Mouse (Mus musculus) neural tube, embryonic 11.5 days (tissue): ENCODE data around the gene Lce1c. TPM values are rescaled to one million over a fixed set of nuclear protein-coding genes. Genes with fewer than 3 reads are reported as not detected.

Experiments used
- ATAC-seq: fragments of 200-750 bp; cut with Nextera tagmentation; 2 replicates; pipeline ENCODE4 v1.8.0; 2017; ENCODE audit warnings: moderate number of reproducible peaks, mild to moderate bottlenecking, moderate TSS enrichment, moderate library complexity; ENCODE audit not compliant: insufficient read depth, low FRiP score, low TSS enrichment
- DNase-seq: peaks from one replicate; pipeline ENCODE4 v3.0.0-alpha.2; 2015; ENCODE audit warnings: low spot score
- H3K27ac ChIP-seq: fragments of 300-500 bp; sonication (generic); 2 replicates; pipeline ENCODE4 v1.5.1; 2014; ENCODE audit warnings: low read depth, mild to moderate bottlenecking, low read length
- H3K27me3 ChIP-seq: fragments of 300-500 bp; sonication (generic); 2 replicates; pipeline ENCODE4 v1.6.1; 2014; ENCODE audit warnings: mild to moderate bottlenecking, low read length, mixed read lengths; ENCODE audit not compliant: control insufficient read depth, insufficient read depth
- H3K36me3 ChIP-seq: fragments of 300-500 bp; sonication (generic); 2 replicates; pipeline ENCODE4 v1.6.1; 2014; ENCODE audit warnings: mild to moderate bottlenecking, low read length, moderate library complexity, mixed read lengths; ENCODE audit not compliant: control insufficient read depth, insufficient read depth
- H3K4me1 ChIP-seq: fragments of 300-500 bp; sonication (generic); 2 replicates; pipeline ENCODE4 v1.6.1; 2014; ENCODE audit warnings: low read length, mixed read lengths; ENCODE audit not compliant: control insufficient read depth, insufficient read depth
- H3K4me2 ChIP-seq: fragments of 300-500 bp; sonication (generic); 2 replicates; pipeline ENCODE4 v1.6.1; 2014; ENCODE audit warnings: low read depth, mild to moderate bottlenecking, moderate library complexity
- H3K4me3 ChIP-seq: fragments of 300-500 bp; sonication (generic); 2 replicates; pipeline ENCODE4 v1.5.1; 2014; ENCODE audit warnings: low read depth, low read length
- H3K9ac ChIP-seq: fragments of 300-500 bp; sonication (generic); 2 replicates; pipeline ENCODE4 v1.6.1; 2014; ENCODE audit warnings: mild to moderate bottlenecking, low read length
- H3K9me3 ChIP-seq: fragments of 300-500 bp; sonication (generic); 2 replicates; pipeline ENCODE4 v1.6.1; 2016; ENCODE audit warnings: low read length; ENCODE audit not compliant: control insufficient read depth
- WGBS: fragments of 180-500 bp; shearing (Covaris S2); extraction: QIAGEN DNeasy Blood & Tissue Kit; methylation state at CpG from one replicate; pipeline ENCODE4 v1.1.7; 2014; 5-methylcytosine and 5-hydroxymethylcytosine counted together
- polyA plus RNA-seq: library from polyadenylated mRNA; unstranded; fragments of >200 nt; fragmentation: Nextera tagmentation; extraction: Ambion mirVana; gene quantifications from 2 replicates; pipeline ENCODE4 v1.2.1, GENCODE M21; 2014

Gene Lce1c
- polyA plus RNA-seq, 1 experiment from 2014 or later: not detected

DNA sequence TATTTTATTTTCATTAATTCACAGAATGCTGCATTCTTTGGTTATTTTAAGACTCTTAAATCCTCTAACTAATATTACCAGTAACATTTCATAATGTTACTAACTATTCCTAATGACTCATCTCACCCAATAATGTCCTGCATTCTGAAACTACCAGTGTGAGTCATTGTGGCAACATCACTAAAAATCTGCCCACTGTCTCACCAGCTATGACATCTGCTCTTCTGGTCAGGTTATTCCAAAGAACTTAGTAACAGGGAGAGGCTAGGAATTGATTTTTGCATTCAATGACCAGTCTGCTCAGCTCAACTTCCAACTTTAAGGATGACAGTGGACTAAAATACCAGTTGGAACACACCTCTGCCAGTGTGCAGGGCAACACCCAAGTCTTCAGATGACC lies 12.6 kb downstream of the Lce1c start:
- Histone ChIP-seq H3K4me1 (no peaks in the 10 kb centered on the region), H3K27ac (no peak overlapping the region), H3K9me3 (no peaks in the 10 kb centered on the region), H3K4me3 (no peak overlapping the region), H3K4me2 (no peak overlapping the region), H3K36me3 (no peaks in the 10 kb centered on the region), H3K27me3 (no peaks in the 10 kb centered on the region), H3K9ac (no peak overlapping the region)
- ATAC-seq (no peak), DNase-seq (no peak)

DNA sequence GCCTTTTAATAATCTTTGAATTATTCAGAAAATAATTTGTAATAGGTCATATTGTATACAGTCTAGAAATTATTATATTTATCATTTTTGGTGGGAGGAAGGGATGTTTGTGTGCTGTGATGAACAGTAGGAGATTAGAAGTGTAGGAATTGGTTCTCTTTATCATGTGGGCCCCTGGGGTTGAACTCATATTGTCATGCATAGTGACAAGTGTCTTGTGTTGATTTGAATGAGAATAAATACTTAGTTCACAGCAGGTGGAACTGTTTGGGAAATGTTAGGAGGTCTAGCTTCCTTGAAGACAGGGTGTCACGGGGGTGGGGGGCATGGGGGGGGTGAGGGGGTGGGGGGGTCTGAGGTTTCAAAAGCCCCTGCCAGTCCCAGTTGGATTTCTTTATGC lies 15.6 kb downstream of the Lce1c start:
- Histone ChIP-seq H3K4me2 (no peak overlapping the region), H3K27me3 (no peaks in the 10 kb centered on the region), H3K36me3 (no peaks in the 10 kb centered on the region), H3K4me3 (no peak overlapping the region), H3K9me3 (no peaks in the 10 kb centered on the region), H3K4me1 (no peaks in the 10 kb centered on the region), H3K9ac (no peak overlapping the region), H3K27ac (no peak overlapping the region)
- WGBS: 20% methylated on average over 1 of the region's 1 CpGs
- no peak for DNase-seq
- ATAC-seq: no peak

DNA sequence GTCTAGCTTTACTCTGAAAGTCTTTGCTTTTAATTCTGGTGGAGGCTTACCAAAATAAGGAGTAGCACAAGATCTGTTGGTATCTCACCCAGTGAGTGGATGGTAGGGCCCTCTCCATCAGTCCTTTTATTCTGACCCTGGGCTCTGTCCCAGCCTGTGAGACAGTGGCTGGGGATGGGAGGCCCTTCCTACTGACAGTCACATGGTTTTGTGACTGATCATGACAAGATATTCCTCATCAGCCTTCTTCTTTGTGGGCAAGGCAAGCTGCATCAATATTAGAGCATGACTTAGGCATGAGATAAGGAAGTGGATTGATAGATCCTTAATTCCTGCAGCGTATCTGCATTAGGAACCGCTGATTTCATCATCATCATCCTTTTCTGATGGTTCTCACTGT lies 29.9 kb downstream of the Lce1c start, which contains the start of gene Lce1e:
Lce1e (minus strand) TSS at position 101 of the 400 bp plus-strand sequence.
- WGBS: 80% methylated on average over 2 of the region's 2 CpGs

DNA sequence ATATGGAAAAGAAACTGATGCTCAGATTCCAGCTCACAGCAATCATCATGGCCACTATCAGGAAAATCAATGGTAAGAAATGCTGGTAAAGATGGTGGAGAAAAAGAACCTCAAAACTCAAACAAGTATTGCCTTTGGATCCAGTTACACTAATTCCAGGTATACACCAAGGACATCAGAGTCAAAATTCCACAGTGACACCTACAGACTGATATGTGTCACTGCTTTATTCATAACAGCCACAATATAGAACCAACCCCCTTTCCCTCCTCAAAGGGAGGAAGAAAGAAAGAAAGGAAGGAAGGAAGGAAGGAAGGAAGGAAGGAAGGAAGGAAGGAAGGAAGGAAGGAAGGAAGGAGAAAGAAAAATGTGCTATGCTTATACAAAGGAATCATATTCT lies 36.1 kb downstream of the Lce1c start:
- no peaks in the 10 kb centered on the region for H3K4me1 ChIP-seq
- no peak overlapping the region for H3K4me2 ChIP-seq
- H3K4me3 ChIP-seq: no peak overlapping the region
- no peak for ATAC-seq
- H3K27me3 ChIP-seq: no peaks in the 10 kb centered on the region
- no peak overlapping the region for H3K9ac ChIP-seq
- no peaks in the 10 kb centered on the region for H3K9me3 ChIP-seq
- no peak for DNase-seq
- no peak overlapping the region for H3K27ac ChIP-seq
- H3K36me3 ChIP-seq: no peaks in the 10 kb centered on the region

More for the DNA sequence above, 29.9 kb downstream of the Lce1c start, which contains the start of gene Lce1e:
- H3K27ac ChIP-seq: no peak within 1 kb of the TSS
- H3K36me3 ChIP-seq: no peaks in the 10 kb centered on the region
- ATAC-seq: no peak
- no peak for DNase-seq
- no peak within 1 kb of the TSS for H3K4me2 ChIP-seq
- no peak within 1 kb of the TSS for H3K4me3 ChIP-seq
- no peaks in the 10 kb centered on the region for H3K4me1 ChIP-seq
- H3K9ac ChIP-seq: no peak within 1 kb of the TSS
- H3K9me3 ChIP-seq: no peaks in the 10 kb centered on the region
- no peaks in the 10 kb centered on the region for H3K27me3 ChIP-seq

DNA sequence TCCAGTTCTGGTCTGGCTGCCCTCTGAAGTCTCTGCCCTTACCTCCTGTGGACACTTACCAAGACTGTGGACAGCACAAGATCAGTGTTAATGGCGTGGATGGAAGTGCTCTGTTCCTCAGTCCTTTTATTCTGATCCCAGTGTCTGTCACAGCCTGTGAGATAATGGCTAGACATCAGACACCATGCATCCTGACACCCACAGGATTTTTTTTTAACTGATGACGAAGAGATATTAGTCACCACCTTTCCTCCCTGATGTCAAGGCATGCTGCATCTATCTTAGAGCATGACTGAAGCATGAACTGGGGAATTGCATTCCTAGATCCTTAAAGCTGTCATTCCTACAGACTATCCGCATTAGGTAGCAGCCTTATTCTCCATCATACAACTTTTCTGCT lies 41.2 kb downstream of the Lce1c start, which contains the start of gene Lce1f:
Lce1f (minus strand) TSS at position 101 of the 400 bp plus-strand sequence.
- no peak within 1 kb of the TSS for H3K9ac ChIP-seq
- no peaks in the 10 kb centered on the region for H3K27me3 ChIP-seq
- WGBS: 82% methylated on average over 3 of the region's 3 CpGs
- no peaks in the 10 kb centered on the region for H3K36me3 ChIP-seq
- no peak within 1 kb of the TSS for H3K4me2 ChIP-seq
- no peaks in the 10 kb centered on the region for H3K4me1 ChIP-seq
- DNase-seq: no peak
- H3K4me3 ChIP-seq: no peak within 1 kb of the TSS
- no peak within 1 kb of the TSS for H3K27ac ChIP-seq
- no peaks in the 10 kb centered on the region for H3K9me3 ChIP-seq
- no peak for ATAC-seq

DNA sequence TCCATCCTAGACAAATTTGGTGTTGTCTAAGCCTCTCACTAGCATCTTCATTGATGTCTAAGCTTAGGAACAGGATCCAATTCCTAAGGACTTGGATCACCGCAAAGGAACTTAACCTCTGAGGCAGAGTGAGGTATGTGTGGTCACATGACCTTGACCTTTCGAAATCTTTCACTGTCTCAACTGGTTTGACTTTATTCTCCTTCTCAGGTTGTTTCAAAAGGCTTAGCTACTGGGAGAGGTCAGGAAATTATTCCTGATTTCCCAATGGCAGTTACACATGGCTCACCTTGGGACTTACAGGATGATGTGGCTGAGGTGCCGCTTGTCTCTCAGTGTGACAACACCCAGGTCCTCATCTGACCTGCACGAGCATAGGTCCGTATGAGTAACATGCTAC lies 43.6 kb downstream of the Lce1c start:
- no peak overlapping the region for H3K27ac ChIP-seq
- H3K9ac ChIP-seq: no peak overlapping the region
- DNase-seq (no peak), ATAC-seq (no peak)
- no peaks in the 10 kb centered on the region for H3K27me3 ChIP-seq
- H3K4me1 ChIP-seq: no peaks in the 10 kb centered on the region
- 90% methylated on average over 5 of the region's 5 CpGs for WGBS
- H3K4me3 ChIP-seq: no peak overlapping the region
- H3K9me3 ChIP-seq: no peaks in the 10 kb centered on the region
- H3K4me2 ChIP-seq: no peak overlapping the region
- no peaks in the 10 kb centered on the region for H3K36me3 ChIP-seq

Other genes starting within 250 kb of the Lce1c start
- 4.9 and 8.9 TPM in 2 replicates for gene Gm9774, start 249.8 kb upstream of the Lce1c start, polyA plus RNA-seq
- not detected in 2 replicates for gene Sprr2k, start 246.7 kb upstream of the Lce1c start, polyA plus RNA-seq
- not detected in 2 replicates for gene Sprr1b, start 240.5 kb upstream of the Lce1c start, polyA plus RNA-seq
- not detected in 2 replicates for gene Sprr3, start 220.5 kb upstream of the Lce1c start, polyA plus RNA-seq
- not detected in 2 replicates for gene Sprr1a, start 193.4 kb upstream of the Lce1c start, polyA plus RNA-seq
- gene Sprr4, start 178.8 kb upstream of the Lce1c start, polyA plus RNA-seq: not detected in 2 replicates
- not detected in 2 replicates for gene 2310046K23Rik, start 144.7 kb upstream of the Lce1c start, polyA plus RNA-seq
- gene Ivl, start 105.5 kb upstream of the Lce1c start, polyA plus RNA-seq: not detected in 2 replicates
- gene Smcp, start 90.2 kb upstream of the Lce1c start, polyA plus RNA-seq: not detected in 2 replicates
- gene 2210017I01Rik, start 71.8 kb upstream of the Lce1c start, polyA plus RNA-seq: not detected in 2 replicates
- gene Lce6a, start 57.6 kb upstream of the Lce1c start, polyA plus RNA-seq: not detected in 2 replicates
- gene Lce1a1, start 30.9 kb upstream of the Lce1c start, polyA plus RNA-seq: not detected in 2 replicates
- not detected in 2 replicates for gene Lce1b, start 22.3 kb upstream of the Lce1c start, polyA plus RNA-seq
- gene Lce1a2, start 8.9 kb upstream of the Lce1c start, polyA plus RNA-seq: not detected in 2 replicates
- not detected in 2 replicates for gene Lce1d, start 8.0 kb downstream of the Lce1c start, polyA plus RNA-seq
- not detected in 2 replicates for gene Lce1e, start 29.8 kb downstream of the Lce1c start, polyA plus RNA-seq
- gene Lce1f, start 41.1 kb downstream of the Lce1c start, polyA plus RNA-seq: not detected in 2 replicates
- not detected in 2 replicates for gene Gm38119, start 59.8 kb downstream of the Lce1c start, polyA plus RNA-seq
- gene Lce1g, start 73.1 kb downstream of the Lce1c start, polyA plus RNA-seq: not detected in 2 replicates
- not detected in 2 replicates for gene Lce1h, start 85.8 kb downstream of the Lce1c start, polyA plus RNA-seq
- not detected in 2 replicates for gene Lce1i, start 99.7 kb downstream of the Lce1c start, polyA plus RNA-seq
- gene Lce1j, start 111.3 kb downstream of the Lce1c start, polyA plus RNA-seq: not detected in 2 replicates
- not detected in 2 replicates for gene Lce1k, start 128.6 kb downstream of the Lce1c start, polyA plus RNA-seq
- gene Kprp, start 148.0 kb downstream of the Lce1c start, polyA plus RNA-seq: not detected in 2 replicates
- gene Lce1l, start 172.0 kb downstream of the Lce1c start, polyA plus RNA-seq: not detected in 2 replicates
- not detected in 2 replicates for gene 2310050C09Rik, start 191.0 kb downstream of the Lce1c start, polyA plus RNA-seq
- not detected in 2 replicates for gene Lce3a, start 247.0 kb downstream of the Lce1c start, polyA plus RNA-seq